Mouse (Mus musculus): ENCODE results near the gene Csnk2a2.

DNA sequence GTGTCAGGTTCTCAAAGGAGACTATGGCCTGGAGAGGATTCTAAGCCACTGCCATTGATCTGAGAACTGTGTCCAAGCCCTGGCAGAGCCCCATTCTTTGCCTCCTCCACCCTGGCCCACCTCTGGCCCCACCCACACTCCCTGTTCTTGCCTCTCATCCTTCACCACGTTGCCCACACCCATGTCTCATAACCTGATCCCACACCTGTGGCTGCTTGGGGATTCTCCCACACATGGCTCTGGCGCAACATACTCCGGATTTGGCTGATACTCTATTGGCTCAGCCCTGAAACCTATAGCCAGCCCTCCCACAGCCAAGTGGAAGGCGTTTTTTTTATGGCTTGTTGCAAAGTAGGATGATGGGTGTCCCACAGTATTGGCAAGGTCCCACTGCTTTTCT, 2.2 kb upstream of the Csnk2a2 start:
- TF ChIP-seq CTCF (IDR thresholded peaks at IDR 0.05; ENCODE audit: control insufficient read depth, insufficient read depth, insufficient replicate concordance, low read depth, low read length) (no peak), POLR2A (IDR thresholded peaks at IDR 0.05; ENCODE audit: control insufficient read depth, low read depth, low read length) (no peak)

Measured in testis, adult 2 months (tissue).